Mouse (Mus musculus): ENCODE measurements around the gene Dbt. TPM values are rescaled to one million over a fixed set of nuclear protein-coding genes. Genes with fewer than 3 reads are reported as not detected.
A peak's percentile ranks its signal among the peaks of the same experiment; 100 is the strongest.

Dbt gene
- polyA plus RNA-seq, 1 experiment = 11.2 TPM

- no peak for DNase-seq (ENCODE audit: low read depth)
- TF ChIP-seq POLR2A (IDR thresholded peaks at IDR 0.05; ENCODE audit: borderline replicate concordance, extremely low read depth, insufficient read depth, insufficient read length, poor library complexity, severe bottlenecking) = no peak
- TF ChIP-seq CTCF (IDR thresholded peaks at IDR 0.05; ENCODE audit: borderline replicate concordance, extremely low read depth, insufficient read depth, insufficient read length) = no peak
Measured at GRCm38 (mm10) chr3:116491923-116492454, 20.9 kb upstream of the Dbt start.

- TF ChIP-seq CTCF (IDR thresholded peaks at IDR 0.05; ENCODE audit: borderline replicate concordance, extremely low read depth, insufficient read depth, insufficient read length) = no peak
- no peak for TF ChIP-seq POLR2A (IDR thresholded peaks at IDR 0.05; ENCODE audit: borderline replicate concordance, extremely low read depth, insufficient read depth, insufficient read length, poor library complexity, severe bottlenecking)
- no peak for DNase-seq (ENCODE audit: low read depth)
Measured at GRCm38 (mm10) chr3:116493658-116494057, 19.2 kb upstream of the Dbt start.

- no peak for TF ChIP-seq CTCF (IDR thresholded peaks at IDR 0.05; ENCODE audit: borderline replicate concordance, extremely low read depth, insufficient read depth, insufficient read length)
- TF ChIP-seq POLR2A (IDR thresholded peaks at IDR 0.05; ENCODE audit: borderline replicate concordance, extremely low read depth, insufficient read depth, insufficient read length, poor library complexity, severe bottlenecking) = no peak
- DNase-seq (ENCODE audit: low read depth) = no peak
Measured at GRCm38 (mm10) chr3:116495671-116496070, 17.2 kb upstream of the Dbt start.

GRCm38 (mm10) chr3:116507772-116508351 lies 5.0 kb upstream of the Dbt start, which contains the start of gene Rtca:
TSS of gene Rtca (minus strand) at chr3:116508208.
- TF ChIP-seq POLR2A (IDR thresholded peaks at IDR 0.05; ENCODE audit: borderline replicate concordance, extremely low read depth, insufficient read depth, insufficient read length, poor library complexity, severe bottlenecking) (peak; percentile 63), CTCF (IDR thresholded peaks at IDR 0.05; ENCODE audit: borderline replicate concordance, extremely low read depth, insufficient read depth, insufficient read length) (peak; percentile 90)
- DNase-seq (ENCODE audit: low read depth) = peak; percentile 98

GRCm38 (mm10) chr3:116512151-116512903 lies 543 bp upstream of the Dbt start:
- TF ChIP-seq POLR2A (IDR thresholded peaks at IDR 0.05; ENCODE audit: borderline replicate concordance, extremely low read depth, insufficient read depth, insufficient read length, poor library complexity, severe bottlenecking) (no peak), CTCF (IDR thresholded peaks at IDR 0.05; ENCODE audit: borderline replicate concordance, extremely low read depth, insufficient read depth, insufficient read length) (peak; percentile 35; the same call in 1 of the 2 replicates)
- DNase-seq (ENCODE audit: low read depth) = no peak

GRCm38 (mm10) chr3:116520141-116520761 lies 7.4 kb downstream of the Dbt start:
- TF ChIP-seq POLR2A (IDR thresholded peaks at IDR 0.05; ENCODE audit: borderline replicate concordance, extremely low read depth, insufficient read depth, insufficient read length, poor library complexity, severe bottlenecking) (no peak), CTCF (IDR thresholded peaks at IDR 0.05; ENCODE audit: borderline replicate concordance, extremely low read depth, insufficient read depth, insufficient read length) (no peak)
- no peak for DNase-seq (ENCODE audit: low read depth)

GRCm38 (mm10) chr3:116529741-116530140 lies 16.9 kb downstream of the Dbt start:
- TF ChIP-seq POLR2A (IDR thresholded peaks at IDR 0.05; ENCODE audit: borderline replicate concordance, extremely low read depth, insufficient read depth, insufficient read length, poor library complexity, severe bottlenecking) = no peak
- TF ChIP-seq CTCF (IDR thresholded peaks at IDR 0.05; ENCODE audit: borderline replicate concordance, extremely low read depth, insufficient read depth, insufficient read length) = no peak
- no peak for DNase-seq (ENCODE audit: low read depth)

- TF ChIP-seq CTCF (IDR thresholded peaks at IDR 0.05; ENCODE audit: borderline replicate concordance, extremely low read depth, insufficient read depth, insufficient read length) (no peak), POLR2A (IDR thresholded peaks at IDR 0.05; ENCODE audit: borderline replicate concordance, extremely low read depth, insufficient read depth, insufficient read length, poor library complexity, severe bottlenecking) (no peak)
- DNase-seq (ENCODE audit: low read depth) = peak; percentile 27
Measured at GRCm38 (mm10) chr3:116530826-116531225, 18.0 kb downstream of the Dbt start.

- TF ChIP-seq CTCF (IDR thresholded peaks at IDR 0.05; ENCODE audit: borderline replicate concordance, extremely low read depth, insufficient read depth, insufficient read length) (no peak), POLR2A (IDR thresholded peaks at IDR 0.05; ENCODE audit: borderline replicate concordance, extremely low read depth, insufficient read depth, insufficient read length, poor library complexity, severe bottlenecking) (no peak)
- peak; percentile 11 for DNase-seq (ENCODE audit: low read depth)
Measured at GRCm38 (mm10) chr3:116536428-116537199, 23.7 kb downstream of the Dbt start.

- TF ChIP-seq POLR2A (IDR thresholded peaks at IDR 0.05; ENCODE audit: borderline replicate concordance, extremely low read depth, insufficient read depth, insufficient read length, poor library complexity, severe bottlenecking) (no peak), CTCF (IDR thresholded peaks at IDR 0.05; ENCODE audit: borderline replicate concordance, extremely low read depth, insufficient read depth, insufficient read length) (no peak)
- no peak for DNase-seq (ENCODE audit: low read depth)
Measured at GRCm38 (mm10) chr3:116537200-116537573, 24.3 kb downstream of the Dbt start.

GRCm38 (mm10) chr3:116542070-116542469 lies 29.2 kb downstream of the Dbt start:
- DNase-seq (ENCODE audit: low read depth) = no peak
- TF ChIP-seq CTCF (IDR thresholded peaks at IDR 0.05; ENCODE audit: borderline replicate concordance, extremely low read depth, insufficient read depth, insufficient read length) (no peak), POLR2A (IDR thresholded peaks at IDR 0.05; ENCODE audit: borderline replicate concordance, extremely low read depth, insufficient read depth, insufficient read length, poor library complexity, severe bottlenecking) (no peak)

Data from brain, embryonic 14.5 days (tissue).